Mouse (Mus musculus): ENCODE data around the gene Cabcoco1. TPM values are rescaled to one million over a fixed set of nuclear protein-coding genes. Genes with fewer than 3 reads are reported as not detected.

Gene Cabcoco1
- total and polyA plus RNA-seq, 3 experiments = not detected

GRCm38 (mm10) chr10:68388802-68389201, 152.9 kb downstream of the Cabcoco1 start:
- H3K27me3 ChIP-seq (ENCODE audit: insufficient read depth, low read length) = no peaks in the 10 kb centered on the region
- TF ChIP-seq CTCF (IDR thresholded peaks at IDR 0.05; ENCODE audit: low read depth, low read length) (no peak), POLR2AphosphoS5 (IDR thresholded peaks at IDR 0.05; ENCODE audit: insufficient replicate concordance, low read depth, low read length) (no peak), GATA1 (IDR thresholded peaks at IDR 0.05; ENCODE audit: borderline replicate concordance, low read length) (no peak), TAL1 (conservative IDR thresholded peaks at IDR 0.05; ENCODE audit: low read depth, low read length) (no peak), GATA2 (IDR thresholded peaks at IDR 0.05; ENCODE audit: borderline replicate concordance, low read depth, low read length) (no peak)

GRCm38 (mm10) chr10:68388138-68388537, 153.6 kb downstream of the Cabcoco1 start:
- no peak for TF ChIP-seq CTCF (IDR thresholded peaks at IDR 0.05; ENCODE audit: low read depth, low read length)
- no peaks in the 10 kb centered on the region for H3K36me3 ChIP-seq (replicated peaks)
- H3K4me1 ChIP-seq (ENCODE audit: insufficient read depth, low read depth, low read length) = no peaks in the 10 kb centered on the region
- no peak for ATAC-seq (ENCODE audit: extremely low read depth, insufficient number of reproducible peaks, low FRiP score, poor library complexity, severe bottlenecking)
- peaks cover 55% of the 10 kb centered on the region for H3K9me3 ChIP-seq (replicated peaks)
- H3K27me3 ChIP-seq (ENCODE audit: insufficient read depth, low read length) = no peaks in the 10 kb centered on the region
- H3K4me3 ChIP-seq (ENCODE audit: low read depth, low read length) = no peak overlapping the region
- DNase-seq (ENCODE audit: low spot score) = no peak

More at GRCm38 (mm10) chr10:68388802-68389201, 152.9 kb downstream of the Cabcoco1 start:
- Histone ChIP-seq H3K4me3 (ENCODE audit: low read depth, low read length) (no peak overlapping the region), H3K36me3 (replicated peaks) (no peaks in the 10 kb centered on the region), H3K9me3 (replicated peaks) (peaks cover 53% of the 10 kb centered on the region), H3K4me1 (ENCODE audit: insufficient read depth, low read depth, low read length) (no peaks in the 10 kb centered on the region)
- DNase-seq (ENCODE audit: low spot score) = no peak
- ATAC-seq (ENCODE audit: extremely low read depth, insufficient number of reproducible peaks, low FRiP score, poor library complexity, severe bottlenecking) = no peak

Other genes starting within 250 kb of the Cabcoco1 start
- gene Tmem26, start 181.8 kb upstream of the Cabcoco1 start, total RNA-seq (2014; fragmentation: Nextera tagmentation) = not detected in 2 replicates
- gene Tmem26, start 181.8 kb upstream of the Cabcoco1 start, total RNA-seq (2017) = 0.11 and 0.29 TPM in 2 replicates
- gene Tmem26, start 181.8 kb upstream of the Cabcoco1 start, polyA plus RNA-seq (2012) = not detected in 2 replicates

Data from G1E (cell line).